Mouse (Mus musculus) splenic B cell, adult 2 months (primary cell): ENCODE data around the gene Pxt1.

ENCODE experiments used
- DNase-seq: peaks from one replicate; pipeline ENCODE4 v3.0.0-alpha.2; 2011; ENCODE audit warnings: low read depth, low spot score
- H3K27me3 ChIP-seq: 2 replicates; pipeline ENCODE4 v1.6.1; 2012; ENCODE audit warnings: mild to moderate bottlenecking, low read length, moderate library complexity, mixed read lengths; ENCODE audit not compliant: control insufficient read depth, poor library complexity, insufficient read depth, severe bottlenecking
- H3K36me3 ChIP-seq: 2 replicates; pipeline ENCODE4 v1.6.1; 2012; ENCODE audit warnings: mild to moderate bottlenecking, low read length, moderate library complexity, mixed read lengths; ENCODE audit not compliant: control insufficient read depth, poor library complexity, insufficient read depth, severe bottlenecking

Pxt1 gene

DNA sequence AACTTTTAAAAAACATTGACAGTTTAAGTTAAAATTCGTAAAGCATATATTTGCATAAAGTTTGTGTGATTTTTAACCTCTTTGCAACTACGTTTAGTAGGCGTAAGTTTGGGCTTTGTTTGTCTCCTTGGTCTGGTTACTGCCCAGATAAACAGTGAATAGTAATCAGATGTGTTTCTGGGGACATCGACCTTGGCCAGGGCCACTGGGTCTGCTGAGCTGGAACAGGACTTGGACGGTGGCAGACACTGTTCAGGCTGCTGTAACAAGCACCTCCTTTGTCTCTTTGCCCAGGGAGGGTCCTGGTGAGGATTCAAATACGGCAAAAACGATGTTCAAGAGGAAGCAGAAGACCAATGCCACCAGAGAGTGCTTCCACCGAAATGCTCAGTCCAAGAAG, 58.4 kb downstream of the Pxt1 start:
- Histone ChIP-seq H3K36me3 (no peaks in the 10 kb centered on the region), H3K27me3 (no peaks in the 10 kb centered on the region)
- DNase-seq, result no peak
